Mouse (Mus musculus): ENCODE measurements around the gene Fam19a3. TPM values are rescaled to one million over a fixed set of nuclear protein-coding genes. Genes with fewer than 3 reads are reported as not detected.
A peak's percentile ranks its signal among the peaks of the same experiment; 100 is the strongest.

Fam19a3 gene
- polyA plus RNA-seq, 1 experiment from 2014 or later, result 0.04 TPM

GRCm38 (mm10) chr3:104790401-104790937 is 8.8 kb upstream of the Fam19a3 start:
- no peaks in the 10 kb centered on the region for H3K9me3 ChIP-seq (replicated peaks)
- no peak overlapping the region for H3K27ac ChIP-seq
- no peak for ATAC-seq
- peak overlapping the region; percentile 69; the same call in 1 of the 2 replicates for H3K9ac ChIP-seq
- 23% methylated on average over 6 of the region's 6 CpGs for WGBS
- peak overlapping the region; percentile 57 for H3K4me3 ChIP-seq
- H3K4me2 ChIP-seq, result peak overlapping the region; percentile 94
- no peaks in the 10 kb centered on the region for H3K36me3 ChIP-seq (ENCODE audit: poor library complexity, severe bottlenecking)
- peaks cover 55% of the 10 kb centered on the region for H3K4me1 ChIP-seq
- H3K27me3 ChIP-seq, result peaks cover 12% of the 10 kb centered on the region

- Histone ChIP-seq H3K4me3 (peak overlapping the region; percentile 57), H3K36me3 (ENCODE audit: poor library complexity, severe bottlenecking) (no peaks in the 10 kb centered on the region), H3K9ac (peak overlapping the region; percentile 69), H3K27ac (no peak overlapping the region), H3K27me3 (peaks cover 19% of the 10 kb centered on the region), H3K4me1 (peaks cover 48% of the 10 kb centered on the region), H3K9me3 (replicated peaks) (no peaks in the 10 kb centered on the region), H3K4me2 (peak overlapping the region; percentile 94)
- ATAC-seq, result no peak
- 35% methylated on average over 13 of the region's 13 CpGs for WGBS
Observed at GRCm38 (mm10) chr3:104789822-104790221, 8.2 kb upstream of the Fam19a3 start.

GRCm38 (mm10) chr3:104789312-104789605 is 7.6 kb upstream of the Fam19a3 start:
- peak overlapping the region; percentile 69 for H3K9ac ChIP-seq
- H3K9me3 ChIP-seq (replicated peaks), result no peaks in the 10 kb centered on the region
- peak overlapping the region; percentile 94 for H3K4me2 ChIP-seq
- H3K27me3 ChIP-seq, result peaks cover 24% of the 10 kb centered on the region
- H3K4me3 ChIP-seq, result peak overlapping the region; percentile 57
- ATAC-seq, result peak; percentile 20; the same call in 1 of the 2 replicates
- 3% methylated on average over 10 of the region's 10 CpGs for WGBS
- H3K4me1 ChIP-seq, result peaks cover 43% of the 10 kb centered on the region
- no peaks in the 10 kb centered on the region for H3K36me3 ChIP-seq (ENCODE audit: poor library complexity, severe bottlenecking)
- H3K27ac ChIP-seq, result no peak overlapping the region

- Histone ChIP-seq H3K4me1 (peaks cover 38% of the 10 kb centered on the region), H3K36me3 (ENCODE audit: poor library complexity, severe bottlenecking) (no peaks in the 10 kb centered on the region), H3K9me3 (replicated peaks) (no peaks in the 10 kb centered on the region), H3K4me2 (peak overlapping the region; percentile 94), H3K9ac (peak overlapping the region; percentile 69), H3K4me3 (peak overlapping the region; percentile 57), H3K27ac (no peak overlapping the region; the same call in 1 of the 2 replicates), H3K27me3 (peaks cover 30% of the 10 kb centered on the region)
- WGBS, result under 1% methylated on average over 45 of the region's 52 CpGs
- ATAC-seq, result peak; percentile 87
Observed at GRCm38 (mm10) chr3:104788561-104789311, 7.1 kb upstream of the Fam19a3 start.

GRCm38 (mm10) chr3:104788075-104788474 is 6.4 kb upstream of the Fam19a3 start, which contains the start of gene Rhoc:
Rhoc (plus strand) TSS chr3:104788375.
- 33% methylated on average over 3 of the region's 3 CpGs for WGBS
- Histone ChIP-seq H3K27me3 (peaks cover 36% of the 10 kb centered on the region), H3K36me3 (ENCODE audit: poor library complexity, severe bottlenecking) (no peaks in the 10 kb centered on the region), H3K27ac (no peak within 1 kb of the TSS; the same call in 1 of the 2 replicates), H3K4me1 (peaks cover 33% of the 10 kb centered on the region), H3K9me3 (replicated peaks) (no peaks in the 10 kb centered on the region), H3K4me2 (peak within 1 kb of the TSS; percentile 94), H3K4me3 (peak within 1 kb of the TSS; percentile 57), H3K9ac (peak within 1 kb of the TSS; percentile 69)
- peak; percentile 1; the same call in 1 of the 2 replicates for ATAC-seq

GRCm38 (mm10) chr3:104785284-104785683 is 3.6 kb upstream of the Fam19a3 start:
- Histone ChIP-seq H3K4me1 (peaks cover 36% of the 10 kb centered on the region), H3K4me2 (no peak overlapping the region), H3K27me3 (peaks cover 64% of the 10 kb centered on the region), H3K4me3 (no peak overlapping the region), H3K27ac (no peak overlapping the region), H3K36me3 (ENCODE audit: poor library complexity, severe bottlenecking) (no peaks in the 10 kb centered on the region), H3K9me3 (replicated peaks) (no peaks in the 10 kb centered on the region), H3K9ac (no peak overlapping the region)
- WGBS, result 90% methylated on average over 6 of the region's 6 CpGs
- ATAC-seq, result no peak

- H3K9me3 ChIP-seq (replicated peaks), result no peaks in the 10 kb centered on the region
- no peak overlapping the region for H3K4me2 ChIP-seq
- H3K9ac ChIP-seq, result no peak overlapping the region
- ATAC-seq, result no peak
- no peak overlapping the region for H3K27ac ChIP-seq
- WGBS, result 40% methylated on average over 14 of the region's 14 CpGs
- no peak overlapping the region for H3K4me3 ChIP-seq
- H3K27me3 ChIP-seq, result peaks cover 76% of the 10 kb centered on the region
- peaks cover 23% of the 10 kb centered on the region for H3K4me1 ChIP-seq
- no peaks in the 10 kb centered on the region for H3K36me3 ChIP-seq (ENCODE audit: poor library complexity, severe bottlenecking)
Observed at GRCm38 (mm10) chr3:104783971-104784500, 2.4 kb upstream of the Fam19a3 start.

GRCm38 (mm10) chr3:104782061-104782681 is 531 bp upstream of the Fam19a3 start:
- H3K4me1 ChIP-seq, result peaks cover 20% of the 10 kb centered on the region
- peaks cover 95% of the 10 kb centered on the region for H3K27me3 ChIP-seq
- no peak overlapping the region for H3K27ac ChIP-seq
- H3K9ac ChIP-seq, result no peak overlapping the region
- no peaks in the 10 kb centered on the region for H3K9me3 ChIP-seq (replicated peaks)
- peak overlapping the region; percentile 86 for H3K4me2 ChIP-seq
- ATAC-seq, result no peak
- no peaks in the 10 kb centered on the region for H3K36me3 ChIP-seq (ENCODE audit: poor library complexity, severe bottlenecking)
- H3K4me3 ChIP-seq, result peak overlapping the region; percentile 47
- 12% methylated on average over 12 of the region's 12 CpGs for WGBS

GRCm38 (mm10) chr3:104780561-104781420 is 849 bp downstream of the Fam19a3 start, which contains the start of gene Ppm1j:
Ppm1j (plus strand) TSS chr3:104781056.
- Histone ChIP-seq H3K27ac (no peak within 1 kb of the TSS), H3K9me3 (replicated peaks) (no peaks in the 10 kb centered on the region), H3K4me2 (peak within 1 kb of the TSS; percentile 86), H3K4me1 (peaks cover 22% of the 10 kb centered on the region), H3K9ac (peak within 1 kb of the TSS; percentile 48), H3K36me3 (ENCODE audit: poor library complexity, severe bottlenecking) (no peaks in the 10 kb centered on the region), H3K4me3 (peak within 1 kb of the TSS; percentile 47), H3K27me3 (peaks cover 99% of the 10 kb centered on the region)
- ATAC-seq, result peak; percentile 64
- under 1% methylated on average over 47 of the region's 56 CpGs for WGBS

- H3K9me3 ChIP-seq (replicated peaks), result no peaks in the 10 kb centered on the region
- no peak overlapping the region for H3K27ac ChIP-seq
- no peak overlapping the region for H3K4me2 ChIP-seq
- H3K4me3 ChIP-seq, result no peak overlapping the region
- no peaks in the 10 kb centered on the region for H3K36me3 ChIP-seq (ENCODE audit: poor library complexity, severe bottlenecking)
- H3K9ac ChIP-seq, result no peak overlapping the region
- peaks cover 22% of the 10 kb centered on the region for H3K4me1 ChIP-seq
- peaks cover 94% of the 10 kb centered on the region for H3K27me3 ChIP-seq
- no peak for ATAC-seq
- under 1% methylated on average over 7 of the region's 7 CpGs for WGBS
Observed at GRCm38 (mm10) chr3:104779949-104780348, 1.7 kb downstream of the Fam19a3 start.

- 0 out of 2 replicates have a peak, but pooled peaks have one; percentile 29 for ATAC-seq
Observed at GRCm38 (mm10) chr3:104777342-104777741, 4.3 kb downstream of the Fam19a3 start.

More at GRCm38 (mm10) chr3:104777342-104777741, 4.3 kb downstream of the Fam19a3 start:
- peaks cover 22% of the 10 kb centered on the region for H3K4me1 ChIP-seq
- peaks cover 68% of the 10 kb centered on the region for H3K27me3 ChIP-seq
- 2% methylated on average over 20 of the region's 20 CpGs for WGBS
- peak overlapping the region; percentile 61 for H3K4me2 ChIP-seq
- peak overlapping the region; percentile 36 for H3K4me3 ChIP-seq
- H3K27ac ChIP-seq, result no peak overlapping the region
- no peaks in the 10 kb centered on the region for H3K36me3 ChIP-seq (ENCODE audit: poor library complexity, severe bottlenecking)
- H3K9me3 ChIP-seq (replicated peaks), result no peaks in the 10 kb centered on the region
- H3K9ac ChIP-seq, result peak overlapping the region; percentile 34; the same call in 1 of the 2 replicates

All from forebrain, embryonic 13.5 days (tissue).